ENCODE assay signal across 9 mouse cellular contexts in the genomic region with DNA sequence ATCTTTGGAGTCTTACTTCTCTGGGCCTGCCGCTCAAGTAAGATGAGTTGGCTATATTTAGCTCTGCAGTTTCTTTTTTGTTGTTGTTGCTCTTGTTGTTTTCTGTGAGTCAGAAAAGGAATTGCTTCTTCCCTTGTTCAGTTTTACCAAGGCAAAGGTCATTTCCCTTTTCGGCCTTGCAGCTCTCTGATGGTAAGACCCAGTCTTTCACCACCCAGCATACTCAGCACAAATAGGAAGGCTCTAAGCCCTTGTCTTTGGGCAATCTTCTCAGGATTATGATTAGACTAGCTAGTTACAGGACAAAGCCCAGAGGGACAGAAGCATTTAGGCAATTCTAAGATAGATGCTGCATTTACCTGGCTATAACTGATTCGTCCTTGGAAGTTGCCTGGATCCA. TPM values are rescaled to one million over a fixed set of nuclear protein-coding genes. Genes with fewer than 3 reads are reported as not detected.
A peak's percentile ranks its signal among the peaks of the same experiment; 100 is the strongest.
DNase-seq lines count a peak whose midpoint lies in the region; ATAC-seq and TF ChIP-seq lines count a peak whose summit lies in the region.
"Had no signal": no experiment of that assay in that cellular context is flagged by ENCODE, and none has a peak within 500 bp of the region (broad histone marks: within the 10 kb centered on the region; RNA-seq: fewer than 3 reads in every experiment).

No protein-coding gene starts in this region.

- no peak overlapping the region for H3K27ac ChIP-seq in heart, embryonic 11.5 days (ENCODE audit: low read depth, low read length)
- H3K27ac ChIP-seq in midbrain, embryonic 14.5 days (replicated peaks; ENCODE audit: low read depth, low read length), result no peak overlapping the region
- H3K27ac ChIP-seq in midbrain, embryonic 16.5 days (ENCODE audit: low read length), result no peak overlapping the region
- no peak overlapping the region for H3K27ac ChIP-seq in intestine, postnatal 0 days (ENCODE audit: low read depth, low read length)
- peak overlapping the region; percentile 83; the same call in 1 of the 2 replicates for H3K27ac ChIP-seq in stomach, embryonic 15.5 days

- no peak overlapping the region for H3K4me3 ChIP-seq in heart, embryonic 11.5 days (ENCODE audit: low read depth, low read length)
- H3K4me3 ChIP-seq in midbrain, embryonic 14.5 days (replicated peaks; ENCODE audit: low read depth, low read length), result no peak overlapping the region
- H3K4me3 ChIP-seq in midbrain, embryonic 16.5 days (ENCODE audit: low read depth, low read length), result no peak overlapping the region
- H3K4me3 ChIP-seq in intestine, postnatal 0 days (ENCODE audit: low read depth, low read length), result no peak overlapping the region
- H3K4me3 ChIP-seq in stomach, embryonic 15.5 days (replicated peaks), result no peak overlapping the region; the same call in 1 of the 2 replicates

- H3K27me3 ChIP-seq in heart, embryonic 11.5 days (ENCODE audit: control insufficient read depth, insufficient read depth, low read length), result no peaks in the 10 kb centered on the region
- no peaks in the 10 kb centered on the region for H3K27me3 ChIP-seq in midbrain, embryonic 14.5 days (ENCODE audit: control insufficient read depth, insufficient read depth, low read length)
- H3K27me3 ChIP-seq in midbrain, embryonic 16.5 days (ENCODE audit: control insufficient read depth, insufficient read depth, low read depth, low read length), result no peaks in the 10 kb centered on the region
- H3K27me3 ChIP-seq in intestine, postnatal 0 days (replicated peaks; ENCODE audit: control insufficient read depth, insufficient read depth, low read length), result no peaks in the 10 kb centered on the region
- H3K27me3 ChIP-seq in stomach, embryonic 15.5 days (replicated peaks), result no peaks in the 10 kb centered on the region

- intact Hi-C loops in heart, postnatal 10 days (cut with DNase I), result no loop called here

- H3K4me2 ChIP-seq in heart, embryonic 11.5 days, result peak overlapping the region; percentile 72
- 0 out of 2 replicates have a peak overlapping the region, but pooled peaks have one; percentile 64 for H3K4me2 ChIP-seq in midbrain, embryonic 14.5 days (ENCODE audit: low read length)
- no peak overlapping the region for H3K4me2 ChIP-seq in midbrain, embryonic 16.5 days (ENCODE audit: low read length)
- 0 out of 2 replicates have a peak overlapping the region, but pooled peaks have one; percentile 78 for H3K4me2 ChIP-seq in intestine, postnatal 0 days (replicated peaks; ENCODE audit: low read depth)
- peak overlapping the region; percentile 68; the same call in 1 of the 2 replicates for H3K4me2 ChIP-seq in stomach, embryonic 15.5 days

- no peak for DNase-seq in heart, postnatal 10 days
- DNase-seq in midbrain, embryonic 14.5 days, result no peak
- no peak for DNase-seq in embryo, embryonic 9.5 days (ENCODE audit: extremely low spot score)
- no peak for DNase-seq in left cerebral cortex, adult 9 months (ENCODE audit: low spot score in 2 of 2)
- DNase-seq: thymus, postnatal 14 days had no signal

- no peak overlapping the region; the same call in 1 of the 2 replicates for H3K9ac ChIP-seq in heart, embryonic 11.5 days (ENCODE audit: low read depth, low read length)
- no peak overlapping the region for H3K9ac ChIP-seq in midbrain, embryonic 14.5 days (replicated peaks; ENCODE audit: low read length)
- no peak overlapping the region for H3K9ac ChIP-seq in midbrain, embryonic 16.5 days (ENCODE audit: low read depth, low read length)
- no peak overlapping the region for H3K9ac ChIP-seq in intestine, postnatal 0 days (ENCODE audit: low read depth, low read length)
- no peak overlapping the region for H3K9ac ChIP-seq in stomach, embryonic 15.5 days

- no peaks in the 10 kb centered on the region for H3K9me3 ChIP-seq in heart, embryonic 11.5 days (replicated peaks; ENCODE audit: control insufficient read depth, low read length)
- H3K9me3 ChIP-seq in midbrain, embryonic 14.5 days (ENCODE audit: control insufficient read depth, low read length), result no peaks in the 10 kb centered on the region
- no peaks in the 10 kb centered on the region for H3K9me3 ChIP-seq in midbrain, embryonic 16.5 days (replicated peaks; ENCODE audit: control insufficient read depth, low read length, poor library complexity, severe bottlenecking)
- H3K9me3 ChIP-seq in intestine, postnatal 0 days (ENCODE audit: control insufficient read depth), result no peaks in the 10 kb centered on the region
- H3K9me3 ChIP-seq in stomach, embryonic 15.5 days, result no peaks in the 10 kb centered on the region

- 83% methylated on average over 3 of the region's 3 CpGs for WGBS in heart, embryonic 11.5 days (ENCODE audit: insufficient replicate concordance)
- WGBS in midbrain, embryonic 14.5 days, result 92% methylated on average over 3 of the region's 3 CpGs
- WGBS in midbrain, embryonic 16.5 days, result 93% methylated on average over 3 of the region's 3 CpGs
- WGBS in intestine, postnatal 0 days, result 81% methylated on average over 3 of the region's 3 CpGs
- 87% methylated on average over 3 of the region's 3 CpGs for WGBS in stomach, embryonic 15.5 days

- H3K36me3 ChIP-seq in heart, embryonic 11.5 days (ENCODE audit: control insufficient read depth, insufficient read depth, low read length), result no peaks in the 10 kb centered on the region
- H3K36me3 ChIP-seq in midbrain, embryonic 14.5 days (ENCODE audit: control insufficient read depth, insufficient read depth, low read length), result 0 out of 2 replicates have a peak, but pooled peaks cover 7% of the 10 kb centered on the region
- no peaks in the 10 kb centered on the region for H3K36me3 ChIP-seq in midbrain, embryonic 16.5 days (ENCODE audit: control insufficient read depth, insufficient read depth, low read length)
- no peaks in the 10 kb centered on the region for H3K36me3 ChIP-seq in intestine, postnatal 0 days (ENCODE audit: control insufficient read depth, insufficient read depth)
- H3K36me3 ChIP-seq in stomach, embryonic 15.5 days, result no peaks in the 10 kb centered on the region; the same call in 1 of the 2 replicates

- peaks cover 17% of the 10 kb centered on the region for H3K4me1 ChIP-seq in heart, embryonic 11.5 days (ENCODE audit: control insufficient read depth, insufficient read depth, low read length)
- peaks cover 8% of the 10 kb centered on the region for H3K4me1 ChIP-seq in midbrain, embryonic 14.5 days (ENCODE audit: control insufficient read depth, insufficient read depth, low read length)
- H3K4me1 ChIP-seq in midbrain, embryonic 16.5 days (ENCODE audit: control insufficient read depth, insufficient read depth, low read length), result peaks cover 23% of the 10 kb centered on the region
- peaks cover 4% of the 10 kb centered on the region for H3K4me1 ChIP-seq in intestine, postnatal 0 days (replicated peaks; ENCODE audit: control insufficient read depth, insufficient read depth, low read length)
- peaks cover 15% of the 10 kb centered on the region for H3K4me1 ChIP-seq in stomach, embryonic 15.5 days

- no peak for TF ChIP-seq CTCF in intestine, postnatal 0 days (IDR thresholded peaks at IDR 0.05; ENCODE audit: low read depth)

- no peak for ATAC-seq in heart, embryonic 11.5 days (replicated peaks; ENCODE audit: insufficient number of reproducible peaks, low FRiP score, low TSS enrichment)
- ATAC-seq in midbrain, embryonic 14.5 days (ENCODE audit: low FRiP score, low TSS enrichment), result no peak
- no peak for ATAC-seq in midbrain, embryonic 16.5 days
- ATAC-seq in intestine, postnatal 0 days, result no peak
- ATAC-seq in stomach, embryonic 15.5 days (ENCODE audit: insufficient read depth, low FRiP score, low read depth), result no peak

RNA-seq across cellular contexts. Expression of gene Nmt1, which starts 1.1 kb away (rescaled TPM):
- 49.4 and 53.4 TPM in 2 replicates for polyA plus RNA-seq in heart, embryonic 11.5 days (2014; fragmentation: Nextera tagmentation; extraction: Ambion mirVana)
- 10 to 100 TPM; 61.4 to 63.2 TPM for total RNA-seq in heart, postnatal 10 days (2021)
- polyA plus RNA-seq in midbrain, embryonic 14.5 days (2014; fragmentation: Nextera tagmentation; extraction: Ambion mirVana), result 30.7 and 38.0 TPM in 2 replicates
- polyA plus RNA-seq in midbrain, embryonic 16.5 days (2015; fragmentation: Nextera tagmentation; extraction: Ambion mirVana), result 25.5 and 26.8 TPM in 2 replicates
- 58.4 and 63.1 TPM in 2 replicates for polyA plus RNA-seq in intestine, postnatal 0 days (2015; fragmentation: Nextera tagmentation; extraction: Ambion mirVana)
- polyA plus RNA-seq in stomach, embryonic 15.5 days (2015; fragmentation: Nextera tagmentation; extraction: Ambion mirVana), result 48.5 and 52.2 TPM in 2 replicates

RNA-seq across cellular contexts. Expression of gene Dcakd, which starts 1.2 kb away (rescaled TPM):
- 135 and 141 TPM in 2 replicates for polyA plus RNA-seq in heart, embryonic 11.5 days (2014; fragmentation: Nextera tagmentation; extraction: Ambion mirVana)
- total RNA-seq in heart, postnatal 10 days (2021), result 10 to 100 TPM; 62.5 to 70.5 TPM
- 183 and 209 TPM in 2 replicates for polyA plus RNA-seq in midbrain, embryonic 14.5 days (2014; fragmentation: Nextera tagmentation; extraction: Ambion mirVana)
- polyA plus RNA-seq in midbrain, embryonic 16.5 days (2015; fragmentation: Nextera tagmentation; extraction: Ambion mirVana), result 157 and 174 TPM in 2 replicates
- 40.4 and 45.9 TPM in 2 replicates for polyA plus RNA-seq in intestine, postnatal 0 days (2015; fragmentation: Nextera tagmentation; extraction: Ambion mirVana)
- 107 TPM in 2 replicates for polyA plus RNA-seq in stomach, embryonic 15.5 days (2015; fragmentation: Nextera tagmentation; extraction: Ambion mirVana)
